Mouse (Mus musculus): ENCODE results near the gene Bmp10.
"Not testable (repeated sequence)": the region's sequence is repeated elsewhere in the genome, so short reads cannot be mapped to it uniquely, and the experiment has no call there.

The Bmp10 gene

DNA sequence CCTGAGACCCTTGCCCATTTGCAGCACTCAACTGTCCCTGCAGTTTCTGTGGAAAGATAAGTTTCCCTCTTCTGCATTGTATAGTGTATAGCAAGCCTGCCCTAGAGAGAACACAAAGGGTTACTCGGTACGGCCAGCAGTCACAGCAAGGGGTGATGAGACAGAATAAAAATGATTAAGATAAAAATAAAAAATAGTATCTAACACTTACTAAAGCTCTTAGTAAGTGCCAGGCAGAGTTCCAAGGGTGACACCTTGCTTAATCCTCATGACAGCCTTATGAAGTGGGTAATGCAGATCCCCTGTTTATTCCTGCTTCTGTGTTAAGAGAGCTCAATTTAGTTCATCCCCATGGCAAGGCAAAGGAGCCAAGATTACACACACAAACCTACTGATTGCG, 20.7 kb downstream of the Bmp10 start:
- DNase-seq = no peak

DNA sequence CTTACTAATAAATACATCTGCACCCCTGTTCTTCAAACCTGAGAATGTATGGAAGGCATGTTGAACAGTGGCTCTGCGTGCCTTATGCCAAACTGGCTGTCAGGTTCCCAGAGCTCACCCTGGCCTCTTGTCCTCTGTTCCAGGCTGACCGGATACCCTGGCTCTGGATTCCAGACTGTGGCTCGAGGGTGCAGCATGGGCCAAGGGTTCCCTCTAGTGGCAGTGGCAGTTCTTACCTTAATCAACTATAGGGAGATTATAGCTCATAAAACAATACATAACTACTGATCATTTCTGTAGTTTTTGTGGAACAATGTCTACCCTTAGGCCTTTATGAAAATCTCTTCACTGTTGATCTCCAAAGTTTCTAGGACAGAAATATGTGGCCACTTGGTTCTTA, 22.2 kb downstream of the Bmp10 start:
- no peak for DNase-seq

DNA sequence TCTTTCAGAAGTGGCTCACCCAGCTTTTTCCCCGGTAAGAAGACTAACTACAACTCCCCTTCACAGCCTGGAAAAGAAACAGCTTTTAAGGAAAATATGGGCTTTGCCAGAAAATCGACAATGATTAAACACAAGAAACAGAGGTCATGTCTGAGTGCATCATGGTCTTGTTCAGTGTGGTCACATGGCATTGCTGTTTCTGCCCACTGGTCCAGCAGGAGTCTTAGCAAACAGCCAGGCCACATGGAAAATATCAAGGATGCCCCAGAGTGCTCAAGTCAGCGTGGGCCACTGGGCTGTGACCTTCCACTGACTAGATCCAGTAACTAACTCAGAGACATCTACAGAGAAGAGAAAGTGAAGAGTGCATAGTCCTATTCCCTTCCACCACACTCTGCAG, 23.0 kb downstream of the Bmp10 start:
- DNase-seq = no peak

- no peak for DNase-seq
Measured at GRCm38 (mm10) chr6:87455507-87455906, 26.7 kb downstream of the Bmp10 start.

DNA sequence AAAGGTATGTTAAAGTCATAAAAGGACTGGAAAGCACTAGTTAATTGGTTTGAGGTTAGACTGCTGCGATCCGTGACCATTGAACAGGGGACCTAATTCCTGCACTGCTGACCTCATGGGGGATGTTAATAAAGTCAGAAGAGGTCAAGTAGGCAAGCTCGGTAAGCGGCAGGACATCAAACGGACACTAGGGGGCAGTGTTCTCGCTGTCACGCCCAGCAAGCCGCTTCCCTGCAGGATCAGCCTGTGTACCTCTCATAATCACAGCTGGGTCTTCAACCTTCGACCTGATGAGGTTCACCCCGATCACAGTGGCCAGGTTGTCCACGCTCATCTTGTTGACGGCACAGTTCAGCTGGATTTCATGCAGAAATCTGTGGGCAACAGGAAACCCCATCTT, 37.4 kb downstream of the Bmp10 start:
- peak; percentile 24 for DNase-seq

- no peak for DNase-seq
Measured at GRCm38 (mm10) chr6:87467373-87467772, 38.6 kb downstream of the Bmp10 start.

DNA sequence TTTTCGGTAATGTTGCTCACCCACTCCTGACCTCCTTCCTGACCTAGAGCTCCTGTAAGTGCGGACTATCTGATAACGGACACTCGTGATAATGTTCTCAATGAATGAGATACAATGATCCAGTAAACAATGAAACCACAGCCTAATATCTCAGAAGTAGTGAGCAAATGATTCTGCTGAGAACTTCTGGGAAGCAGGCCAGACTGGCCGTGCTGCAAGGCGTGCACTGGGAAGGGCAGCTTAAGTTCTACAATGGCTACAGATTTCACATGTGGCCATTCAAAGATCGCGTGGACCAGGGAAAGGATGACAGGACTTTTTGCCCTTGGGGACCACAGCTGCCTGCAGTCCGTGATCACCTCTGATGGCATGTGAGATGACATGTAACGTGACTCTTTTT, 39.6 kb downstream of the Bmp10 start:
- no peak for DNase-seq

- not testable (repeated sequence) for DNase-seq
Measured at GRCm38 (mm10) chr6:87470098-87470497, 41.3 kb downstream of the Bmp10 start.

DNA sequence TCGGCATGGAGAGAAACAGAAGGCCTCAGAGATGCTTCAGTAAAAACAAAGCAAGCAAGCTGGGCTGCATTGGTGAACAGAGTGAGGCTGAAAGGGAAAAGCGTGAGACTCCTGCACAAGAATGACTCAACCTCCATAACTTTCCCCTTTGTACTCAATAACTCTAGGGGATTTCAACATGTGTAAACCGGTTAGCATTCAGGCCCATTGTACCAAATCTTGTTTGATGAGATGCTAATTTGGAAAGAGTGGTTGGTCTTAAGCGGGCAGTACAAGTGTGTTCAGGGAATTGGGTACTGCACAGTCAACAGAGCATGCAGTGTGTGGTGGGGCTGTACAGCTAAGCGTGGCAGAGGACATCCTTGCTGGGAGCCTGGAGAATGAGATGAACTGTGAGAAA, 46.4 kb downstream of the Bmp10 start:
- DNase-seq = no peak

DNA sequence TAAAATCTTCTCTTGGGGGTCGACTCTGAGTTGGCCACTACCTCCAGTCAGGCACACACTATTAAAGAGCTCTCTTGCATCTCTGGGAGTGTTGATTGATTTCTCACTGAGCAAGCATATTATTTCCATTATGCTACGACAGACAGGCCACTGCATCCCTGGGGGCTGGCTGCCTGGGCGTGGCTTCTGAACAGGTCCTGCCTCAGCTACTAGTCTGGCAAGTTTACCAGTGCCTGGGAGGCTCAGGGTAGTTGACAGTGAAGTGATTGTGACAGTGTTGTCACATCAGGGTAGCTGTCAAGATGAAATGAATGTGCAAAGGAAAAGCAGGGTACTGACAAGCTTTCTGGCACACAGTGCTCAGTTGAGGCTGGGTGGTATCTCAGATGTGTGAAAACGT, 50.1 kb downstream of the Bmp10 start:
- no peak for DNase-seq

DNA sequence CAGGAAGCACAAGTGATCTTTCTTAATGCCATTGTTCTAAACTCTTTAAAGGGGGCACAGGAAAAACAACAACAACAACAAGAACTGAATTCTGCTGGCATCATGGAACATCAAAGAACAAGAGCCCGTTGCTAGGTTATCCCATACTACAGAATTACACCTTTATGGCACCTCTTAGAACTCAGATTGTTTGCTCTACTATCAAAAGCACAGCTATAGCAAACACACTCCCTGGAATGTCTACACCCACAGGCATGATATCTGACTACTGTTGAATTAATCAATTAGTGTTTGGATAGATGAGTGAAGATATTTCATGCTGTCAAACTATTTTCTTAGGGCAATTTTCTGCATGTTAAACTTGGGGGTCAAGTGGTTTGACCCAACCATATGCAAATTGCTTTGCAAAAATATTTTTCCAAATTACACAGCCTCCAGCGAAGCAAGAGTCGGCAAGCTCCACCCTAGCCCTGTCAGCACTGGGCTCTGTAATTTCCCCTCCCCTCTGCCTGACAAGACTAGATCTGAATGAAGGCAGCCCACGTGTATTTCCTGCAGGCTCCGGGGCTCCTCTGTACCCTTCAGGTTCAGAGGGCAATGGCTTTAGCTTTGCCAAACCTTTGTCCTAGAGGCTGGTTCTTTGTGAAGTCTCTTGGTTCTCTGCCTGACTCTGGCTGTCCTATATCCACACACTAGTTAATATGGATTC, 50.7 kb downstream of the Bmp10 start:
- no peak for DNase-seq

- no peak for DNase-seq
Measured at GRCm38 (mm10) chr6:87483224-87483899, 54.6 kb downstream of the Bmp10 start.

DNA sequence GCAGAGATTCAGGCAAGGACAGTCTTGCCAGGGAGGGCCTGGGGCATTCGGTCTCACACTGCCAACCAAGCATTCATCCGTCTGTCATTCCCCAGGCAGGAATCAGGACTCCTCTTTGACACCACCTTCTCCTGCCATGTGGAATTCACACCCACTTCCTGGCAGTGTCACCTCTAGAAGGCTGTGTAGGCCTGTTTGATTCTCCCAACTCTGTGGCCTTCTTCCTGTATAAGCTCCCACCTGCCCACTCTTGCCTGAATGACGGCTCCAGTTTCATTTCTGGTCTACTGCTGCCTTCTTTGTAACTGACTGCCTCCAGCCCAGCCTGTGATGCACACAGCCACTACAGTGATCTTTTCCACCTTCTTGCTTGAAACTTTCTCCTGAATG, 55.1 kb downstream of the Bmp10 start:
- no peak for DNase-seq

DNA sequence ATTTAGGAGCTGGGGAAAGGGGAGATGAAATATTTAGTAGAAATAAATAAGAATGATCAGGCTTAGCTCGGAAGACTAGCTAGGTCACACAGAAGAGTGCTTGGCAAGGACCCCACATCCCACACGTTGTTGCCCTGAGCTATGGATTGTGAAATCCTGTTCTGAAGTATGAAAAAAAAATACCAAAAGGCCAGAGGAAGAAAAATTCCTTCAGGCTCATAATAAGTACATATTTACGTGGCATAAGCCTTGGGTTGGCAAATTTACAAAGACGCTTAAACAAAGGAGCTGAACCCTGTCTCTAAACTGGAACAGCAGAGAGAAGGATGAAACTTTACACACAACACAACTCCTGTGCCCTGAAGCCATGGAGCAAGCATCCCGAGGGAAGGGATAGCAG, 56.0 kb downstream of the Bmp10 start:
- DNase-seq = no peak
